Mouse (Mus musculus): ENCODE measurements around the gene Snapc3. TPM values are rescaled to one million over a fixed set of nuclear protein-coding genes. Genes with fewer than 3 reads are reported as not detected.

Gene Snapc3
- total and polyA plus RNA-seq, 3 experiments, result 18.2 to 28.7 (median 18.8) TPM

DNA sequence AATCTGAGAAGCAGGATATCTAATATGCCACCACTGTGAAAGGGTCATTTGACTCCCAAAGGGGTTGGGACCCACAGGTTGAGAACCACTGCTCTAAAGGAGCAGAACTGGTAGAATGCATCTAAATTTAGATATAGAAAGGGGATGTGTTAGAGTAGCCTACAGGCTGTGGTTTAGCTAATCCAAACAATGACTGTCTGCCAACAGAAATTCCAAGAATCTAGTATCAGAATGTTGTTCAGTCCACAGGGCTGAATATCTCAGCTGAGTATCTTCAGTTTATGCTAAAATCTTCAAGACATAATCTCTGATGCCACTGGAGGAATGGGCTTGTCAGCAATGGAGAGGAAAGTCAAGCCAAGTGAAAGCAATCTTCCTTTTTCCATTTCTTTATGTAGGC lies 38.5 kb upstream of the Snapc3 start:
- Histone ChIP-seq H3K9ac (ENCODE audit: insufficient read depth, low read depth) (no peak overlapping the region), H3K27ac (ENCODE audit: insufficient read depth, low read depth) (no peak overlapping the region), H3K4me1 (ENCODE audit: control insufficient read depth in 1 of 2, insufficient read depth in 2 of 2) (peaks cover 0 to 6% of the 10 kb centered on the region in 2 experiments; a peak in 1 of 4 replicates), H3K4me2 (ENCODE audit: insufficient read depth, low read depth, poor library complexity, severe bottlenecking) (no peak overlapping the region), H3K36me3 (replicated peaks in 1 of 2; ENCODE audit: control insufficient read depth in 1 of 2, insufficient read depth in 1 of 2, low read length in 1 of 2) (no peaks in the 10 kb centered on the region), H3K9me3 (replicated peaks; ENCODE audit: low read length) (no peaks in the 10 kb centered on the region), H3K27me3 (replicated peaks) (no peaks in the 10 kb centered on the region), H3K79me2 (replicated peaks; ENCODE audit: control insufficient read depth, extremely low read depth, insufficient read depth, poor library complexity, severe bottlenecking) (no peaks in the 10 kb centered on the region), H3K4me3 (replicated peaks in 1 of 3; ENCODE audit: low read depth in 2 of 3, low read length in 2 of 3, poor library complexity in 1 of 3) (no peak overlapping the region)
- dilution Hi-C loops (cut with MboI; ENCODE audit: extremely low pct_ligation_motif_present, extremely low pct_unique_long_range_greater_than_20kb, low sequenced_read_pairs) (no loop called here), in situ Hi-C loops (cut with MboI; ENCODE audit: low pct_ligation_motif_present, low pct_unique_long_range_greater_than_20kb, low sequenced_read_pairs) (no loop called here)
- DNase-seq (ENCODE audit: extremely low read depth), result no peak
- TF ChIP-seq JUN (IDR thresholded peaks at IDR 0.05; ENCODE audit: insufficient read depth, low read depth, low read length) (no peak), MEF2A (IDR thresholded peaks at IDR 0.05; ENCODE audit: borderline replicate concordance, low read depth, low read length) (no peak), USF1 (IDR thresholded peaks at IDR 0.05; ENCODE audit: low read depth, low read length) (no peak), TCF12 (IDR thresholded peaks at IDR 0.05; ENCODE audit: low read depth, low read length) (no peak), GABPA (IDR thresholded peaks at IDR 0.05; ENCODE audit: insufficient replicate concordance, low read depth, low read length) (no peak), EP300 (IDR thresholded peaks at IDR 0.05; ENCODE audit: low read length) (no peak), MAFK (IDR thresholded peaks at IDR 0.05; ENCODE audit: insufficient replicate concordance, low read length) (no peak), UBTF (IDR thresholded peaks at IDR 0.05; ENCODE audit: low read depth, low read length) (no peak), RCOR1 (conservative IDR thresholded peaks at IDR 0.05; ENCODE audit: low read depth, low read length) (no peak), MYC (IDR thresholded peaks at IDR 0.05; ENCODE audit: low read depth, low read length) (no peak), POLR2AphosphoS2 (IDR thresholded peaks at IDR 0.05; ENCODE audit: low read depth, low read length) (no peak), MXI1 (IDR thresholded peaks at IDR 0.05; ENCODE audit: low read depth, low read length) (no peak), ZKSCAN1 (IDR thresholded peaks at IDR 0.05; ENCODE audit: borderline replicate concordance, low read depth, low read length) (no peak), ZMIZ1 (IDR thresholded peaks at IDR 0.05; ENCODE audit: low read depth, low read length) (no peak)

DNA sequence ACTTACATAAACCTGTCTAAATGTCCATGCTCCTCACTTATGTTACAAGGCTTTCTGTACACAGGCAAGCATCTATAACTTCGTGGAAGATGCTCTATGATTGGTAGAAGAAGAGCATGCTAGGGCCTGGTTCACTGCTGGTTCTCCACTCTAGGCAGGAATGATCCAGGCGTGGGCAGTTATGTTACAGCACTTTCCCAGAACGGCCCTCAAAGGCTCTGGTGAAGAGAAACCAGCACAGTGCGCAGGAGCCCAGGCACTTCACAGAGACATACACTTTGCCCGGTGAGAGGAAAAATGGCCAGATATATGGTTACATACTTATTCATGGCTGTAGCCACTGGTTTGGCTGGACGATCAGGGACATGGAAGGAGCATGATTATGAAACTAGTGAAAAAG lies 37.8 kb upstream of the Snapc3 start:
- no peak overlapping the region for H3K4me2 ChIP-seq (ENCODE audit: insufficient read depth, low read depth, poor library complexity, severe bottlenecking)
- no peak for TF ChIP-seq BHLHE40 (IDR thresholded peaks at IDR 0.05; ENCODE audit: low read depth, low read length)
- no peak for TF ChIP-seq GABPA (IDR thresholded peaks at IDR 0.05; ENCODE audit: insufficient replicate concordance, low read depth, low read length)
- no peak for TF ChIP-seq CHD2 (IDR thresholded peaks at IDR 0.05; ENCODE audit: low read length)
- H3K36me3 ChIP-seq (replicated peaks in 1 of 2; ENCODE audit: control insufficient read depth in 1 of 2, insufficient read depth in 1 of 2, low read length in 1 of 2), result no peaks in the 10 kb centered on the region
- peaks cover 0 to 6% of the 10 kb centered on the region in 2 experiments; a peak in 1 of 4 replicates for H3K4me1 ChIP-seq (ENCODE audit: control insufficient read depth in 1 of 2, insufficient read depth in 2 of 2)
- no peak overlapping the region for H3K9ac ChIP-seq (ENCODE audit: insufficient read depth, low read depth)
- H3K79me2 ChIP-seq (replicated peaks; ENCODE audit: control insufficient read depth, extremely low read depth, insufficient read depth, poor library complexity, severe bottlenecking), result no peaks in the 10 kb centered on the region
- H3K27me3 ChIP-seq (replicated peaks), result no peaks in the 10 kb centered on the region
- no peaks in the 10 kb centered on the region for H3K9me3 ChIP-seq (replicated peaks; ENCODE audit: low read length)
- dilution Hi-C loops (cut with MboI; ENCODE audit: extremely low pct_ligation_motif_present, extremely low pct_unique_long_range_greater_than_20kb, low sequenced_read_pairs) (no loop called here), in situ Hi-C loops (cut with MboI; ENCODE audit: low pct_ligation_motif_present, low pct_unique_long_range_greater_than_20kb, low sequenced_read_pairs) (no loop called here)
- H3K27ac ChIP-seq (ENCODE audit: insufficient read depth, low read depth), result no peak overlapping the region
- DNase-seq (ENCODE audit: extremely low read depth), result no peak
- no peak overlapping the region for H3K4me3 ChIP-seq (replicated peaks in 1 of 3; ENCODE audit: low read depth in 2 of 3, low read length in 2 of 3, poor library complexity in 1 of 3)

Measured in CH12.LX (cell line).